Mouse (Mus musculus) layer of hippocampus, adult 9-10 months (tissue): ENCODE results near the gene 2210011C24Rik.

Experiments
- DNase-seq: peaks from one replicate; pipeline ENCODE4 v3.0.0; 2022; ENCODE audit warnings: low spot score

Gene 2210011C24Rik

DNA sequence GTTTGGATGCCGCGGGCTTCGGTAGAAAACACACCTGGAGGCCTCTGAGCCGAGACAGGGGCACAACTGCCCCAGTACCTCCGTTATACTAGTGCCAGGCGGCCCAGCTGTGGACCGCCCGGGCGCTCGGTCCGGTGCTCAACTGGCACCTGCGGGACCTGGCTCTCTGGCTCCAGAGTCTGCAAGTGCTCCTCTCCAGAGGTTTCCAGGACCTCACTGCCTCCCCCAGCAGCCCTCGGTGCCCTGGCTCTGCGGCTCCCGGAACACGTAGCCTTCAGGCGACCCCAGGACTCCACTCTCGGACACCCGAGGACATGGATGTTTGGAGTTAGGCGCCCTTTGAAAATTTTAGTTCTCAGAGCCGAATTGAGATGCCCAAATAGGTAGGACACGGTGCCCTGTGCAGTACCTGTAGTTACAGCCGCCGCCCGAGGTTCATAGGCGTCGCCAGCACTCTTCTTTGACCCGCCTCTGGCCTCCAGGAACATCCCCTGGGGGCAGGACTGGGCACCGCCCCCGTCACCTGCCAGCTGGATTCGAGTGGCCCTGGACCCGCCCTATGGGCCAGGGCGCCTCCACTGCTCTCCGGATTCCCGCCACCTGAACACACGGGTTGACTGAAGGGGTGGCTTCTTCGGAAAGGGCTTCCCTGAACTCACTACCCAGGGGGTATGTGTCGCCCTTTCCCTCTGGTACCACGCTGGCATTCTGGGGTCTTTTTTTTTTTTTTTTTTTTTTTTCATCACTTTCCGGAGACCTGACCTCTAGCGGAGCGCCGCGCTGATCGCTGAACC, at the start of gene 2210011C24Rik:
TSS of gene 2210011C24Rik (minus strand) at position 467 of the 794 bp plus-strand sequence.
- DNase-seq, result no peak

DNA sequence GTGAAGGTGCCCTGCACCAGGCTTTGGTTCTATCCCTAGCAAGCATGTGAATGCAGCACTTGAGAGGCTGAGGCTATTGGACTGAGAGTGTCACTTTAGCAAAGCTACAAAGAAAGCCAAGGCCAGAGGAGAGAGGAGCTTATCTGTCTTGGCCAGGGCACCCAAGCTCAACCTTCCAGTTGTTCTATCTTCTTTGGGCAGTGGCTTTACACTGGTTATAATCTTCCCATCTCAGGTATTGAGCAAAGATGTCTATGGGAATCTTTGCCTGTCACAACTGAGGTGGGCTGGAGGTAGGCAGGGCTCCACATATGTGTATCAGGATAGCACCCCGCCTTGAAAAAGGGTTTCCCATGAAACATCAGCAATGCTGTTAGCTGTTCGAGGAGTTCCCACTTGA, 48.3 kb upstream of the 2210011C24Rik start:
- DNase-seq, result no peak

DNA sequence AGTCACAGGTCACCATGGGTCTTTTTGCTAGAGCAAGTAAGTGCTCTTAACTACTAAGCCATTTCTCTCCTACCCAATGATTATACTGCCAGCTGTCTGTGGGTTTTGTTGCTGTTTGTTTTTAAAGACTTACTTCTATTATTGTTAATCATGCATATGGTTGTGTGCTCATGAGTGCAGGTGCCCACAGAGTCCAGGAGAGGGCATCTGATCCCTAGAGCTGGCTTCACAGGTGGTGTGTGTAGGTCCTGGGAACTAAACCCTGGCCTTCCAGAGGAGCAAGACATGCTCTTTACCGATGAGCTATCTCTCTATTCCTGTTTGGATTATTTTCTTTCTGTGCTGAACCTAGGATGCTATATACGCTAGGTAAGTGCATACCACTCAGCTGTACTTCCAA, 47.3 kb upstream of the 2210011C24Rik start:
- DNase-seq, result no peak

DNA sequence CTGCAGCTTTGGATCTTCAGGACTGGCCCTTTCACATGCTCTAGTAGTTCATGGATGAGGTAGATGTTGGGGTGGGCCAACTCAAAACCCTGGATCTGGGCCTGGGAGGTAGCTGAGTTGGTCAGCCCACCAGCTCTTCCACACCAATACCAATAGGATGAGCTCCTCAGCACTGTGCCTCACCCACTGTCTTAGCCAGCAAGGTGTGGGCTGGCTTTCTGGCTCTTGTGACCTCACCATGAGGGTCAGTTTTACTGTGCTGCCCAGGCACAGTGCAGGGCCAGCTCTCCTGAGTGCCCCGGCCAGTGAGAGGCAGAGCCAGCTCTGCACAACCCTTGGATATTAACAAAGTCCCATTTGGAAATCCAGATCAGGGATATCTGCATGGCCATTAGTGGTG, 45.9 kb upstream of the 2210011C24Rik start:
- DNase-seq, result no peak

DNA sequence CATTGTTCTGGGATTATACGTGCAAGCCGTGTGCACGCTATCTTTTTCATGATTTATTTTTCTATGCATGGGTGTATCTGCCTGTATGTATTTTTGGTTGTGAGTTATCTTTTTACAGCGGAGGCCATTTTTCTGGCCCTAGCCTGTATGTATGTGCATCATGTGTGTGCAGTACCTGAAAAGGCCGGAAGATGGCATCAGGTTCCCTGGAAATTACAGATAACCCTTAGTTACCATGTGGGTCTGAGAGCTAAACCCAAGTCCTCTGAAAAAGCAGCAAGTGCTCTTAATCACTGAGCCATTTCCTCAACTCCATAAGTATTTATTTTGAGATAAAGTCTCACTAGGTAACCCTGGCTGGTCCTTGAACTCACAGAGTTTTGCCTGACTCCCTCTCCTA, 41.3 kb upstream of the 2210011C24Rik start:
- no peak for DNase-seq

DNA sequence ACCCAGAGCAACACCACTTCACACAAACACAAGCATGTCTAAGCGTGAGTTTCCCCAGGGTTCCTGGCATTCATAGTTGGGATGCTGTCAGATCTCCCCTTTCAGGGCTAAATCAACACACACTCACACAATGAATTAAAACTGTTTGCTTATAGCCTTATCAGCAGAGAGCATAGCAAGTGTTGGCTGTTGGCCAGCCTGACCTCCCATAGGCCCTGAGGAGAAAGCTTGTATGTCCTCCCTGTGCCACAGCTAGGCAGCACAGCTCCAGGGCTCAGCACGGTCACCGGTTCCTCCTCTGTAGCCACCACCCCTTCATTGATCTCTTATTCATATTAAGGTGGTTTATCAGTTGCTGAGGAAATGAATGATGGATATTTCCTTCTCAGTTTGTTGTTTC, 40.8 kb upstream of the 2210011C24Rik start:
- DNase-seq, result no peak

DNA sequence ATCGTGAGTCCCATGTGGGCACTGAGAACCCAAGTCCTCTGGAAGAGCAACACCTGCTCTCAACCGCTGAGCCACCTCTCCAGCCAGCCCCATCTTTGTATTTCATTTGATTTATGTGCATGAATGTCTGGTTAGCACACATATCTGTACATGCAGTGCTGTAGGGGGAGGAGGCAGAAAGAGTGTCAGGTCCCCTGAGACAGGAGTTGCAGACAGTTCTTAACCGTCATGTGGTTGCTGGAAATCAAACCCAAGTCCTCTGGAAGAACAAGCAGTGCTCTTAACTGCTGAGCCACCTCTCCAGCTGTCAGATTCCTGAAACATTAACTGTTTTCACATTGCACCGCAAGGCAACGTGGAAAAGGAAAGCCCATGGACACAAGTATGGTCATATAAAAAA, 36.2 kb upstream of the 2210011C24Rik start:
- DNase-seq, result no peak

DNA sequence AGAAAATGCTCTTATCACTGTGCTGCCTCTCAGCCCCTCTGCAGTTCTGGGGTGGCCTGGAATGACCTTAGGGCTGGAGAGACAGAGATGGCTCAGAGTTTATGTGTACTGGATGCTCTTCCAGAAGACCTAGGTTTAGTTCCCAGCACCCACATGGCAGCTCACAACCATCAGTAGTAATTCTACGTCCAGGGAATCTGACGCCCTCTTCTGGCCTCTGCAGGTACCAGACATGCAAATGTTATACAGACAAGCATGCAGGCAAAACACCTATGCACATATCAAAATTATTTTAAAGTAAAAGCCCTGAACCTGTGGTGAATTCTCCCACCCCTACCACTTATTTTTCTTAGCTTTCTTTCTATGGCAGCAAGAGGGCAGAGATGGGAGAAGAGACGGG, 34.5 kb upstream of the 2210011C24Rik start:
- DNase-seq, result no peak

DNA sequence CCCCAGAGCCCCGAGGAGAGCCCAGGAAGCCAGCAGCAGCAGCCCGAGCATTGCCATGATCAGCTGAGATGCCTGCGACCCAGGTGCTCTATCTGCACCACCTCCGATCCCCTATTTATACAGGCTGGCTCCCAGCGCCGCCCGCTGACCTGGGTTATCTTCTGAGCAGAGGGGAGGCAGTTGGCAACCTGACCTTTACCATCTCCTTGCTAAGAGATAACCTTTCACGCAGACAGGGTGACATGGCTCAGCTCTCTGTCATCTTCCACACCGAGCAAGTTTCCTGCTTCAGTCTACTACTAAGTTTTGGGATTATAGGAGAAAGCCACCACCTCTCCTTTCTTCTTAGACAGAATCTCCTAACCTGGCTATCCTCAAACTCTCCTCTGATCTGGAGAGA, 32.9 kb upstream of the 2210011C24Rik start, which contains the start of gene Rln3:
TSS of gene Rln3 (minus strand) at position 101 of the 400 bp plus-strand sequence.
- no peak for DNase-seq

DNA sequence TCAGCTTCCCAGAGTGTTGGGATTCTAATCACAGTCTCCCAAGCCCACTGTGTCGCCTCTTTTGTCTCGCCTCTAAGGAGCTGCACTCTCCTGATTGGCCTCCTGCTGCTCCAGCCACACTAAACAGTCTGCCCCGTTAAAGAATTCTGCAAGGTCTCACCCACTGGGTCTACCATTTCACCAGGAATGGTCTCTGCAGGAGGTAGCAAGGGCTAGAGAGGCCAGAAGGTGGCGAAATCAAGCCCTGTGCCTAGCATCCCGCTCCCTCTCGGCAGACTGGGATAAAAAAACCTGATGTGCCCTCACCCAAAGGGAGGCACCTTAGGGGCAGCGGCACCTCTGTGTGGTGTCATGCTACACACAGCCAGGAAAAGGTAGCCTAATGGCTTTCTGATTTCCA, 32.1 kb upstream of the 2210011C24Rik start:
- no peak for DNase-seq

DNA sequence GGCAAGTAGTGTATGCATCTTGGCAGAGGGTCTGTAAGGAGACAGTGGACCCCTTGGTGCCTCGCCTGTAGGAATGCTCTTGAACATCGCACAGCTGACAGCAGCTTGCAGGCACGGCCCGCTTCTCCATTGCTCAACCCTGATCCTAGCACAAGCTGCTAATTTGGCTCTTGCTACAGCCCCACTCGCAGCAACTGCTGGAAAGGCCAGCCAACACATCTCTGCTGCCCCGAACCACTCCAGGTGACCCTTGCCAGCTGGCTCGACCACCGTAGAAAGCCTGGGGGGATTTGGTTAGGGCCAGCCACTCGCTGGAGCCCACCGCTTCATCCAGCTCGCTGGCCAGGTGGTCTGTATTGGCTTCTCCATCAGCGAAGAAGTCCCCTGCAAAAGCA, 31.0 kb upstream of the 2210011C24Rik start:
- DNase-seq, result no peak

DNA sequence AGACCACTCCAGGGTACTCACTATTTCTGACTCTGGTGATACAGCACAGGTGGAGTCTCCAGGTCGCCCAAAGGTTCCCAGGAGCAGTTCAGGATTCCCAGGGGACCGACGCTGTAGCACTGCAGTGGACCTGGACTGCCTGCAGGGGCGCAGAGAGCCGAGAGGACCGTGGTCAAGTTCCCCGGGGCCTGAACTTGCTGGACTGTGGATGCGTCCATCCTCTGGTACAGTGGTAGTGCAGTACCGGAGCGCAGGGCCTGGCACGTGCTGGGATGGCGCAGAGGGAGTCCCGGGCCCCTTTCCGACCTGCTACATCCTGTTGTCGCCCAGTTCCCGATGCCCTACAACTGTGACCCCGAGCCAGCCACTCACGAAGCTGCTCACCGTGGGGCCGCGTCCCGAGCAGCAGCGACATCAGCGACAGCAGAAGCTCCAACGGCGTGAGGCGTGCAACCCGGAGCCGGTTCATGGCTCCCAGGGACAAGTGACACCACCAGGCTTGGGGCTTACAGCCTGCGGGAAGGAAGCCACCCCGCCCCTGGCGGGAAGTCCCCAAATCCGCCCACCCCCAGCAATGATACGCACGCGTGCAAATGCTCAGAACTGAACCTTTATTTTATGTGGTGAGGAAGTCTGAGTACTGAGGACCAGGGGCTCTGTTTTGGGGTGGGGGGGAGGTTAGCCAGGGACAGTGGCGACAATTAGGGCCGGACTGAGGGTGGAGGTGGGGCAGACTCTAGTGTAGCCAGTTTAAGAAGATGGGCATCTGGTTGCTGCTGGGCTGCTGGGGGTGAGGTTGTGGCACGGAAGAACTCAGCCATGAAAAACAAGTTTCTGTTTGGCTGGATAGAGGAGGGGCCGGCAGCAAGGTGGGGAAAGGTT, 30.3 kb upstream of the 2210011C24Rik start, which contains the start of gene Il27ra:
TSS of gene Il27ra (minus strand) at position 524 of the 882 bp plus-strand sequence.
- DNase-seq, result no peak

DNA sequence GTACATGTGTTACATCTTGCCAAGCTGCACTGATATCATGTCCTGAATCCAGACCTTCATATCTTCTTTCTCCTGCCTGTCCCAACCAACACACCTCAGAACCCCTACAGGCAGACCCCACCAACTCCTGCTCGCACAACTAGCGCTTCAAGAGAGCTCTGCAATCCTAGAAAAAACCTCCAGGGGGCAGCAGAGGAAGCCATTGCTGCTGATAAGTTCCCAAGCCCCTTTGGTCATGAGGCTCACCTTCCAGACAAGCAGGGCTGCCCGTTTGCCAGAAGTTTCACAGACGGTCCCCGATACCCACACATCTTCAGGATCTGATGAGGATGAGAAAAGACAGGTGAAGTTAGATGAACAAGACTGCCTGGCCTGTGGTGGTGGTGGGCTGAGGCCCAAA, 27.1 kb upstream of the 2210011C24Rik start:
- peak; percentile 57 for DNase-seq

DNA sequence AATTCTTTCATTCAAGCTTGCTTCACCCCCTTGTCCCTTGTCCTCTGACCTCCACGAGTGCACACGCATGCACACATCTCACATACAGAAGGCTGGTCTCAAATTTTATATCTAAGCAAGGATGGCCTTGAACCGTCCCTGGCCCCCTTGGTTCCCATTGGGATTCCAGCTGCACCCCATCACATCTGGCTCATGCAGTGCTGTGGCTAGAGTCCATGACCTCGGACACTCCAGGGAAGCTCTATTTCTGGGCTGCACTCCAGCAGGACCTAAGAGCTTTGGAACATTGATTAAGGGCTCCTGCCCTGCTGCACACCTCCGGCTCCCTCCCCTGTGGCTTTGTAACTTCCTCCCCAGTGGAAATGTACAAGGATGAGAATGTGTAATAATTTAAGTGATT, 26.0 kb upstream of the 2210011C24Rik start:
- DNase-seq, result no peak

DNA sequence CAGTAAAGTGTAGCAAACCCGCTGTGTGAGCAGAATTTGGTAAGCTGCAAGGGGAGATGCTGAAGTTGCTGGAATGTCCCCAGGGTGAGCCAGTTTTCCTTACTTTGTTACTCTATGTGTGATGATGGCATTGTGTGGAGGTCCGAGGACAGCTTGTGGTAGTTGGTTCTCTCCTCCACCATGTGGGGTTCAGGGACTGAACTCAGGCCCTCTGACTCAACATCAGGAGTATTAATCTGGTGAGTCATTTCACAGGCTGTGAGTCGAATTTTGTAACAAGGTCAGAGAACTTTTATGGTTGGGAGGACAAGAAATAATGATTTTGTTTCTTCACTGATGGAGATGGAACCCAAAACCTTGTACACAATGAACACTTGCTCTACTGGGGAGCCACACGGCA, 20.8 kb upstream of the 2210011C24Rik start:
- no peak for DNase-seq

DNA sequence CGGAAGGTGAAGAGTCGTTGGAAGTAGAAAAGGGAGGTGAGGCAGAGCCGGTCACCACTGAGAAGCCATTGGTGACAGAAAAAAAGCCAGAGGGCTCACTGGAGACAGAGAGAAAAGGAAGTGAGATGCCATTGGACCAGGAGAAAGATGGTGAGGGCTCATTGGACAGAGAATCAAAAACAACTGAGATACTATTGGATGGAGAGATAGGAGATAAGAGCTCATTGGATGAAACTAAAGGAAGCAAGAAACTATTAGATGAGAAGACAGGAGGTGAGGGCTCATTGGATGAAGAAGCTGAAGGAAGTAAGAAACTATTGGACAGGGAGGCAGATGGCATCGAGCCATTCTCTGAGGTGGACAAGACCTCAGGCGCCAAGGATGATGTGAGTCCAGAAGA, 17.3 kb upstream of the 2210011C24Rik start:
- DNase-seq, result no peak

DNA sequence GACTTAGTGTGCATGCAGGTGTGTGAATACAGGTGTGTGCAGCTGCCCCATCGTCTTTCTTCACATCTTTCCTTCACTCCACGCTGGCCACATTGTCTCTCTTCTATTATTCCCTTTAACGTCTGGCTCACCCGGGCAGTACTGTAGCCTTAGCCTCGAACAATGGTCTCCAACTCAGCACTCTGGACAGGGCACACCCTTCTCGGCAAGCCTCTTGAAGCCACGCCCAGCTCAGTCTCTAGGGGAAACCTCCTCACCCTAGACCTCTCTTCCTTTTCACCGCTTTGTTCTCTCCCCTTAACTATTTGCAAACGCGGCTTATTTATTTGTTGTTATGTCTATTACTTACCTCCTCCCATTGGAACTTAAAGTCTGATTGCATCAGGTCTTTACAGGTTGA, 15.5 kb upstream of the 2210011C24Rik start:
- no peak for DNase-seq

DNA sequence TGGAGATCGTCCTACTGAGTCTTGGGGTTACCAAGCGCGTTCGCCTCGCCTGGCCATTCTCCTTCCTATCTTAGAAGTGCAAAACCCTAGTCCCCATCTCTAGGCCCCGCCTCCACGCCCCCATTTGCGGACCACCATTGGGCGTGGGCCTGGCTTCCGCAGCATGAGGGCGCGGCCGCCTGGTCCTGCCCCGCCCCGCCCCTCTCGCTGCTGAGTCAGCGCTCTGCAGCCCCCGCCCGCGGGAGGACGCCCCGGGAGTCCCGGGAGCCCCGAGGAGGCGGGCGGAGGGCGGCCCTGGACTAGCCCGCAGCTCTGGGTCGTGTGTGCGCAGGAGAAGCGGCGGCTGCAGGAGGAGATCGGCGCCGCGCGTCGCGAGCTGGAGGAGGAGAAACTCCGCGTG, 13.9 kb upstream of the 2210011C24Rik start:
- DNase-seq, result no peak

DNA sequence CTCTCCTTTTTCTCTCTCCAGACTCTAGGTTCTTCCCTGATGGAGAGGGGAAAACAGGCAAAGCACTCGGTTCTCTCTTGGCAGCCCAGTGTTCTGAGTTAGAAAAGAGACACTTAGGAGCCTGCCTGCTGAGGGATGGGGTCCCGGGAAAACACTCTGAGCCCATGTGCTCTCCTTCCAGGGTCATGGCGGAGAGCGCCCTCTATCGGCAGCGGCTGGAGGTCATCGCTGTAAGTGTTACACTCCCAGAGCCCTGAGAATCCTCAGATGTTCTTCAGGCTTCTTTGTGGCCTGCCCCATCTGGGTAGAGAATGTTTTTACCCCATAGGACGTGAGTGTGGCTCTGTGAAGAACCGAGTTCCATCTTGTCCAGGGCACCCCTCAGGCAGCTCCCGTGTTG, 12.2 kb upstream of the 2210011C24Rik start:
- DNase-seq, result no peak

DNA sequence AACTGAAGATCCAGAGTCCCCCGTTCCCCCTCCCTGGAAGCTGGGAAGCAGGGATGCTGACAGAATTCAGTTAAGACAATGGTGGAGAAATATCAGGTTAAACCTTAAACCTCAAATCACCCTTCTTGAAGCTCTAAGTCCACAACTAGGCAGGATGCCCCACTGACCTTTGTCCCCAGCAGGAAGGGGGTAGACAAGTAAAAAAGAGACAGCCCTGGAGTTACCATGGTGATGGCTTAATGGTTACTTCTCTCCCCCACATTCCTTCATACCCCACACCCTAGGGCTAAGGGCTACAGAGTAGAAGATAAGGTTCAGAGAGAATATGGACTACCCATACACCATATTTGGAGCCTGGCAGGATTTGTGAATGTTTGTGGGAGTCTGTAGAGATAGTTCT, 11.7 kb upstream of the 2210011C24Rik start:
- DNase-seq, result no peak

DNA sequence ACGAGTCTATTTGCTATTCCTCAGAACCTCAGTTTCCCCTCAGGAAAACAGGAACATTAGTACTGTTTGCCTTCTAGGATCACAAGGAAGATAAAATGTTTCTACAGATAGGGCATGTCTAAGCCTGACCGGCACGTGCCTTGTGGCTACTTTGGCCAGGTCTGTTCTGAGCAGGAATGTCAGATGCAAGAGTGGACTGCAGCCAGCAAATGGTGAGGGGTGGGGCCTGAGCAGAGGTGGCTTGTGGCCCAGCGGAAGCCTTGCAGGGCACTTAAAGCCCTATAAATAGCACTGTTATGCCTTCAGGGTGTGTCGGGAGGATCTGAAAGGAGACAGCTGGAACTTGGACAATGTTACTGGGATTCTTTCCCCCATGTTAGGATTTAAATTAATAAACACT, 11.1 kb upstream of the 2210011C24Rik start:
- DNase-seq, result no peak

DNA sequence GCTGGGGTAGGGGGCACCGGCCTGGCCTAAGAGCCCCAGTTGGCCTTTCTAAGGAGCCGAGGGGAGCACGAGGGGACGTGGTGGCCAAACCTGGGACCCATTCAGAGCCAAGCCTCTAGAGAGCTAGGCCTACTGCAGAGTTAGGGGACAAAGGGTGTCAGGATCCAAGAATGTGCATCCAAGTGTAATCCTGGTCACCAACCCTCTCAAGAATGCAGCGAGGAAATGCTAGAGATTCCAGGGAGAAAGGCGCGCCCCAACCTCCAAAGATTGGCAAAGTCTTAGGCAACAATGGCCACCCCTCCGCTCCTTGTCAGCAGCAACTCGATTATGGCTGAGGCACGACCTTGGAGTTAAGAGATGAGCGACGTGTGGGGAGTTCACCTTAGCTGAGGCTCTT, 9.6 kb upstream of the 2210011C24Rik start:
- DNase-seq, result no peak

DNA sequence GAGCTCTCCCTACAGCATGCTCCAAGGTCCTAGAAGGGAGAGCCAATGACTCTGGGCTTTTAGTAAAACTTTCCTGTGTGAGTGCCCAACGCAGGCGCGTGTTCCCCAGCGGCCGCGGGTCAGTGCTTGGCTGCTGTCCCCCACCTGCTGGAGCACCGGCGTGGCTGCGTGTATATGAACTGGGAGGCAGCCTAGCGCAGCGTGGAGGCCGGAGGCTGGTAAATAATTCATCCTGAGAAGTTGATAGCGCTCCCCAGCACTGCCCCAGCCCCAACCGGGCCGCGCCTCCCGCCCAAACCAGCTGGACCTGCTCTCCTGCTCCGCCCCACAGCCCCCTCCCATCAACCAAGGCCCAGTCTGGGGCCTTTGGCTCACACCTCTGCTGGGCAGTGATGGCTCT, 9.1 kb upstream of the 2210011C24Rik start, which contains the start of gene Palm3:
TSS of gene Palm3 (plus strand) at position 376 of the 400 bp plus-strand sequence.
- no peak for DNase-seq
